Mouse (Mus musculus): ENCODE measurements around the gene Foxn1. TPM values are rescaled to one million over a fixed set of nuclear protein-coding genes. Genes with fewer than 3 reads are reported as not detected.

Gene Foxn1
- not detected in 2 replicates for polyA plus RNA-seq (2012; ENCODE audit: insufficient read depth, insufficient read length, missing spikeins)

GRCm38 (mm10) chr11:78386508-78387043 is at the start of gene Foxn1:
TSS of gene Foxn1 (minus strand) at chr11:78386558.
- Histone ChIP-seq H3K4me1 (ENCODE audit: control insufficient read depth, insufficient read depth, low read length) (peaks cover 13% of the 10 kb centered on the region), H3K27ac (ENCODE audit: insufficient read depth, low read depth, low read length) (no peak within 1 kb of the TSS), H3K4me3 (ENCODE audit: insufficient read depth, low read length) (no peak within 1 kb of the TSS)
- TF ChIP-seq CTCF (IDR thresholded peaks at IDR 0.05; ENCODE audit: low read depth, low read length), result no peak
- TF ChIP-seq POLR2A (IDR thresholded peaks at IDR 0.05; ENCODE audit: borderline replicate concordance, low read depth, low read length), result no peak

DNA sequence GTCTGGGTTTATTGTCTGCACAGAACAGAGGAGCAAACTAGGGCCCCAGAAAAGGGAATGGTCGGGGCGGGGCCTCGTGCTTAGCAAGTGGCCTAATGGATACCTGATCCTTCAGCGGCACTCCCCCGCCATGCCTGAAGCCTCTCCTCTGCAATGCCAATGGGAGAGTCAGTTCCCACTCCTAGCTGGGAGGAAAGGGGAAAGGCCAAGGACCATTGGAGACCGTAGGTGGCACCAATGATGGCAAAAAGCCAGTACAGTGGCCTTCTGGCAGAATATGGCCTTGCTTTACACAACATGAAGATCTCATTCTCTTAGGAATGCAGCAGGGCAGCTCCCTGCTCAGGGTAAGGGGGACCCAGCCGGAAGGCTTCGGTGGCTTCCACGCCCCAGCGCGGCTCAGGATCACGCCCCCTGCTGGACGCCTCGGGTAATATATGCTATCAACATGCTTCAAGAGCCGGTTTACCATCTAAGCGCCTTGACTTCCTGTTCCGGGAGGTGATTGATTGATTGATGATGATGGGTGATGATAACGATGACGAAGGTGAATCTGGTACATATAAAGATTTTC is 49.5 kb upstream of the Foxn1 start:
- Histone ChIP-seq H3K4me1 (ENCODE audit: control insufficient read depth, insufficient read depth, low read length) (no peaks in the 10 kb centered on the region), H3K4me3 (ENCODE audit: insufficient read depth, low read length) (no peak overlapping the region), H3K27ac (ENCODE audit: insufficient read depth, low read depth, low read length) (no peak overlapping the region)
- TF ChIP-seq CTCF (IDR thresholded peaks at IDR 0.05; ENCODE audit: low read depth, low read length) (peak; percentile 93), POLR2A (IDR thresholded peaks at IDR 0.05; ENCODE audit: borderline replicate concordance, low read depth, low read length) (no peak)

DNA sequence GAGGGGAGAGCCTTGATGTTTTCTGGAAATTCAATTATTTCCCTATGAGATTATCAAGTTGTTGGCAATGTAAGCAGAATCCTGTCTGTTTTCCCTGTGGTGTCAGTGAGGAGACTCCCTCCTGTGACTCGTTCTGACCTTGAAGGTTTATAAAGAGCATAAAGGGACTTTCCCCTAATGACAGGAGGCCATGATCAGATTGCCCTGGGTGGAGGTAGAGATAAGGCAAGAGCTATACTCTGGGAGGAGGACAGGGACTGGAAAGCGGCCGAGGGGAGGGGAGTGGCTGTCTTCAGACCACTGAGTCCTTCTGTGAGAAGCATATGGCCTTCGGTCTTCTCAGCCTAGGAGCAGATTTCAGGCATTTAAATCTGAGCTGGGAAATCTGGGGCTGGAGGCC is 47.7 kb upstream of the Foxn1 start:
- Histone ChIP-seq H3K27ac (ENCODE audit: insufficient read depth, low read depth, low read length) (no peak overlapping the region), H3K4me1 (ENCODE audit: control insufficient read depth, insufficient read depth, low read length) (no peaks in the 10 kb centered on the region), H3K4me3 (ENCODE audit: insufficient read depth, low read length) (no peak overlapping the region)
- TF ChIP-seq POLR2A (IDR thresholded peaks at IDR 0.05; ENCODE audit: borderline replicate concordance, low read depth, low read length) (no peak), CTCF (IDR thresholded peaks at IDR 0.05; ENCODE audit: low read depth, low read length) (no peak)

GRCm38 (mm10) chr11:78431176-78431575 is 44.8 kb upstream of the Foxn1 start:
- Histone ChIP-seq H3K27ac (ENCODE audit: insufficient read depth, low read depth, low read length) (no peak overlapping the region), H3K4me1 (ENCODE audit: control insufficient read depth, insufficient read depth, low read length) (no peaks in the 10 kb centered on the region), H3K4me3 (ENCODE audit: insufficient read depth, low read length) (no peak overlapping the region)
- TF ChIP-seq CTCF (IDR thresholded peaks at IDR 0.05; ENCODE audit: low read depth, low read length) (no peak), POLR2A (IDR thresholded peaks at IDR 0.05; ENCODE audit: borderline replicate concordance, low read depth, low read length) (no peak)

- TF ChIP-seq POLR2A (IDR thresholded peaks at IDR 0.05; ENCODE audit: borderline replicate concordance, low read depth, low read length) (no peak), CTCF (IDR thresholded peaks at IDR 0.05; ENCODE audit: low read depth, low read length) (no peak)
- H3K4me3 ChIP-seq (ENCODE audit: insufficient read depth, low read length), result no peak overlapping the region
- H3K4me1 ChIP-seq (ENCODE audit: control insufficient read depth, insufficient read depth, low read length), result no peaks in the 10 kb centered on the region
- H3K27ac ChIP-seq (ENCODE audit: insufficient read depth, low read depth, low read length), result no peak overlapping the region
Measured at GRCm38 (mm10) chr11:78430195-78430878, 44.0 kb upstream of the Foxn1 start.

DNA sequence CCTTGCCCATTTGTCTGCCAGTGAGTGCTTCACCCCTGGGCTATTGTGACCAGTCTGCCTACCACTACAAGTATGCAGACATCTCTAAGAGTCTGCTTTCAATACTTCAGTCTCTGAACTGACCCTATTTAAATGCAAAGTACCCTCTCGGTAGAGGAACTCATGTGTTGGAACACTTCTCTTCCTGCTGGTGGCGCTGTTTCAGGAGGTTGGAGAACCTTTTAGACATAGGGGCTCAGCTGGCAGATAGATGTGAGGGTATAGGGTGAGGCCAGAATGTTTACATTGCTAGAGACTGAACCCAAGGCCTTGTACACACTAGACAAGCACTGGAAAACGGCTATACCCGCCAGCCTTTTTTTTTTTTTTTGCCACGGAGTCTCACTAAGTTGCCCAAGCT is 42.0 kb upstream of the Foxn1 start:
- H3K4me1 ChIP-seq (ENCODE audit: control insufficient read depth, insufficient read depth, low read length), result no peaks in the 10 kb centered on the region
- TF ChIP-seq CTCF (IDR thresholded peaks at IDR 0.05; ENCODE audit: low read depth, low read length) (no peak), POLR2A (IDR thresholded peaks at IDR 0.05; ENCODE audit: borderline replicate concordance, low read depth, low read length) (no peak)
- H3K4me3 ChIP-seq (ENCODE audit: insufficient read depth, low read length), result no peak overlapping the region
- no peak overlapping the region for H3K27ac ChIP-seq (ENCODE audit: insufficient read depth, low read depth, low read length)

DNA sequence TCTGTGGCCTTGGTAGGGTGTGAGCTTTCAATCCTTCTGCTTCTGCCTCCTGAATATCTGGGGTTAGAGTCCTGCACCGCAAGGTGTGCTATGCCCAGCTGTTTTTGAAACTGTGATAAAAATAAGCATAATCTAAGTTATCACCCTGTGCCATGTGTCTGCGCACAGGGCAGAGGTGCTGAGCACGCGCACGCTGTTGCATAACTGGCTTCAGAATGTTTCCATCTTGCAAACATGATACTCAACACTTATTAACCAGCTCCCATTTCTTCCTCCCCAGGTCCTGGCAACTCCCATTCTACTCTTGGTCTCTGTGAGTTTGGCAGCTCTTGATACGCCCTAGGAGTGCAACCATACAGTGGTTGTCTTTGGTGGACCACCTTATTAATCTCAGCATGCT is 41.3 kb upstream of the Foxn1 start:
- no peaks in the 10 kb centered on the region for H3K4me1 ChIP-seq (ENCODE audit: control insufficient read depth, insufficient read depth, low read length)
- H3K4me3 ChIP-seq (ENCODE audit: insufficient read depth, low read length), result no peak overlapping the region
- no peak for TF ChIP-seq POLR2A (IDR thresholded peaks at IDR 0.05; ENCODE audit: borderline replicate concordance, low read depth, low read length)
- TF ChIP-seq CTCF (IDR thresholded peaks at IDR 0.05; ENCODE audit: low read depth, low read length), result no peak
- no peak overlapping the region for H3K27ac ChIP-seq (ENCODE audit: insufficient read depth, low read depth, low read length)

GRCm38 (mm10) chr11:78425572-78425971 is 39.2 kb upstream of the Foxn1 start:
- 0 out of 2 replicates have a peak, but pooled peaks cover 6% of the 10 kb centered on the region for H3K4me1 ChIP-seq (ENCODE audit: control insufficient read depth, insufficient read depth, low read length)
- no peak overlapping the region for H3K27ac ChIP-seq (ENCODE audit: insufficient read depth, low read depth, low read length)
- TF ChIP-seq CTCF (IDR thresholded peaks at IDR 0.05; ENCODE audit: low read depth, low read length) (no peak), POLR2A (IDR thresholded peaks at IDR 0.05; ENCODE audit: borderline replicate concordance, low read depth, low read length) (no peak)
- H3K4me3 ChIP-seq (ENCODE audit: insufficient read depth, low read length), result no peak overlapping the region

DNA sequence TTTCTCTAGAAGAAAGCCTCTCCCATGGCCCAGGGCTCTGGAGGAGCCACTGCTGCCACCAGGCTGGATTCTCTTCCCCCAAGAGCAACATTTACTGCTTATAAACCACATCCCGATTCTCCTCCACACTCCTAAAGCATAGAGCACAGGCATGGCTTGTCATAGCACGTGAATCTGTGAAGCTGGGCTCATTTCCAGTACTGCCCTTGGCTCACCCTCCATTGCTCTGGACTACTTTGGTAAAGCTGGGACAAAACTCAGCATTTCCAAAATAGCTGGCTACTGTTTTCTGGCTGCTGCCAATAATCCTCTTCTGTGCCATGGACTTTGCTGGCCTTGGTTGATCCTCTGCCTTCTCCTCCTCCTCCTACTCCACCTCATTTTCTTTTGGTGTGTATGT is 38.0 kb upstream of the Foxn1 start:
- TF ChIP-seq POLR2A (IDR thresholded peaks at IDR 0.05; ENCODE audit: borderline replicate concordance, low read depth, low read length) (no peak), CTCF (IDR thresholded peaks at IDR 0.05; ENCODE audit: low read depth, low read length) (no peak)
- H3K4me3 ChIP-seq (ENCODE audit: insufficient read depth, low read length), result no peak overlapping the region
- 0 out of 2 replicates have a peak, but pooled peaks cover 6% of the 10 kb centered on the region for H3K4me1 ChIP-seq (ENCODE audit: control insufficient read depth, insufficient read depth, low read length)
- H3K27ac ChIP-seq (ENCODE audit: insufficient read depth, low read depth, low read length), result no peak overlapping the region
